Mouse (Mus musculus): ENCODE results near the gene Zfp362. TPM values are rescaled to one million over a fixed set of nuclear protein-coding genes. Genes with fewer than 3 reads are reported as not detected.
A peak's percentile ranks its signal among the peaks of the same experiment; 100 is the strongest.

Zfp362 gene
- polyA plus RNA-seq, 1 experiment from 2014 or later: 48.9 TPM

GRCm38 (mm10) chr4:128774467-128774866 is 31.4 kb downstream of the Zfp362 start:
- no peak overlapping the region for H3K4me3 ChIP-seq
- H3K9me3 ChIP-seq: no peaks in the 10 kb centered on the region
- WGBS: 85% methylated on average over 9 of the region's 9 CpGs

GRCm38 (mm10) chr4:128773820-128774219 is 32.0 kb downstream of the Zfp362 start:
- H3K4me3 ChIP-seq: no peak overlapping the region
- H3K27me3 ChIP-seq: no peaks in the 10 kb centered on the region
- WGBS: 85% methylated on average over 11 of the region's 11 CpGs
- ATAC-seq (ENCODE audit: low FRiP score, low read depth): no peak
- peaks cover 71% of the 10 kb centered on the region for H3K36me3 ChIP-seq
- no peaks in the 10 kb centered on the region for H3K9me3 ChIP-seq
- no peak overlapping the region for H3K4me2 ChIP-seq (replicated peaks)
- H3K27ac ChIP-seq: no peak overlapping the region
- peaks cover 10% of the 10 kb centered on the region; the same call in 1 of the 2 replicates for H3K4me1 ChIP-seq
- no peak overlapping the region for H3K9ac ChIP-seq

More at GRCm38 (mm10) chr4:128774467-128774866, 31.4 kb downstream of the Zfp362 start:
- H3K9ac ChIP-seq: no peak overlapping the region
- peaks cover 9% of the 10 kb centered on the region; the same call in 1 of the 2 replicates for H3K4me1 ChIP-seq
- peaks cover 77% of the 10 kb centered on the region for H3K36me3 ChIP-seq
- H3K27ac ChIP-seq: no peak overlapping the region
- H3K4me2 ChIP-seq (replicated peaks): no peak overlapping the region
- no peaks in the 10 kb centered on the region for H3K27me3 ChIP-seq
- no peak for ATAC-seq (ENCODE audit: low FRiP score, low read depth)

DNA sequence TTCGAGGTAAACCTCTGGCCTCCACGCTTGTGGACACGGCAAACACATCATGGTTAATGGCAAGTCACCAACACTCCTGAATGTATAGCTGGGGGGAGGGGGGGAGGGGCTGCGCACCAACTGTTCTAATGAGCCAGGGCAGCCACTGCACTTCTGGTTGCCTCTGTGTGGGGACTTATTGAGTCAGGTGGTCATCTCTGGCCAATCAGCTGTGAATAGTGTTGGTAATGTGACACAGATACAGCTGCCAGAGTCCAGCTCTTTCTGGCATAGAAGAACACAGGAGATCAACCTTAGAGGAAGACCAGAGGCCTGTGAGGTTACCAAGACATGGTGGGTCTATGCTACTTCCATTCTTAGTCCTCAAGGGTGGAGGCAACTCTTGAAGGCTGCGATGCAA is 35.1 kb downstream of the Zfp362 start:
- Histone ChIP-seq H3K4me3 (no peak overlapping the region), H3K9ac (no peak overlapping the region), H3K36me3 (peaks cover 40% of the 10 kb centered on the region), H3K27me3 (no peaks in the 10 kb centered on the region), H3K9me3 (no peaks in the 10 kb centered on the region), H3K4me2 (replicated peaks) (no peak overlapping the region), H3K4me1 (peaks cover 11% of the 10 kb centered on the region; the same call in 1 of the 2 replicates), H3K27ac (no peak overlapping the region)
- peak; percentile 59; the same call in 1 of the 2 replicates for ATAC-seq (ENCODE audit: low FRiP score, low read depth)
- WGBS: 66% methylated on average over 5 of the region's 5 CpGs

GRCm38 (mm10) chr4:128769569-128770355 is 36.1 kb downstream of the Zfp362 start:
- no peak for ATAC-seq (ENCODE audit: low FRiP score, low read depth)
- no peak overlapping the region for H3K4me3 ChIP-seq
- WGBS: 84% methylated on average over 13 of the region's 13 CpGs
- no peak overlapping the region for H3K4me2 ChIP-seq (replicated peaks)
- H3K27ac ChIP-seq: no peak overlapping the region
- peaks cover 11% of the 10 kb centered on the region; the same call in 1 of the 2 replicates for H3K4me1 ChIP-seq
- no peaks in the 10 kb centered on the region for H3K27me3 ChIP-seq
- H3K36me3 ChIP-seq: peaks cover 31% of the 10 kb centered on the region
- no peak overlapping the region for H3K9ac ChIP-seq
- H3K9me3 ChIP-seq: no peaks in the 10 kb centered on the region

- H3K4me1 ChIP-seq: peaks cover 11% of the 10 kb centered on the region; the same call in 1 of the 2 replicates
- no peaks in the 10 kb centered on the region for H3K27me3 ChIP-seq
- no peak overlapping the region for H3K4me2 ChIP-seq (replicated peaks)
- no peak overlapping the region for H3K4me3 ChIP-seq
- WGBS: 73% methylated on average over 13 of the region's 13 CpGs
- no peak for ATAC-seq (ENCODE audit: low FRiP score, low read depth)
- peaks cover 15% of the 10 kb centered on the region for H3K36me3 ChIP-seq
- no peak overlapping the region for H3K9ac ChIP-seq
- H3K27ac ChIP-seq: no peak overlapping the region
- H3K9me3 ChIP-seq: peaks cover 5% of the 10 kb centered on the region
These were observed 37.7 kb downstream of the Zfp362 start for GRCm38 (mm10) chr4:128768120-128768519.

DNA sequence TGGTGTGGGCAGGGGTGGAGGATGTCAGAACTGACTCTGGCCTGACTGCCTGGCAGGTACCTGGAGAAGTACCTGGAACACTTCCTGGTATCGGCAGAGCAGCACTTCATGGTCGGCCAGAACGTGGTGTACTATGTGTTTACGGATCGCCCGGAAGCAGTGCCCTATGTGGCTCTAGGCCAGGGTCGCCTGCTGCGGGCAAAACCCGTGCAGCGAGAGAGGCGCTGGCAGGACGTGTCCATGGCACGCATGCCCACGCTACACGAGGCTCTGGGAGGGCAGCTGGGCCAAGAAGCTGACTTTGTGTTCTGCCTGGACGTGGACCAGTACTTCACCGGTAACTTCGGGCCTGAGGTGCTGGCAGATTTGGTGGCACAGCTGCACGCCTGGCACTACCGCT is 38.9 kb downstream of the Zfp362 start:
- 91% methylated on average over 20 of the region's 20 CpGs for WGBS
- H3K4me1 ChIP-seq: peaks cover 11% of the 10 kb centered on the region; the same call in 1 of the 2 replicates
- no peak overlapping the region for H3K4me3 ChIP-seq
- H3K9me3 ChIP-seq: peaks cover 11% of the 10 kb centered on the region
- H3K4me2 ChIP-seq (replicated peaks): no peak overlapping the region
- H3K36me3 ChIP-seq: peaks cover 3% of the 10 kb centered on the region
- H3K27ac ChIP-seq: no peak overlapping the region
- H3K9ac ChIP-seq: no peak overlapping the region
- no peaks in the 10 kb centered on the region for H3K27me3 ChIP-seq
- ATAC-seq (ENCODE audit: low FRiP score, low read depth): no peak

- no peak overlapping the region for H3K27ac ChIP-seq
- no peak overlapping the region for H3K4me3 ChIP-seq
- H3K9ac ChIP-seq: no peak overlapping the region
- peaks cover 11% of the 10 kb centered on the region for H3K9me3 ChIP-seq
- ATAC-seq (ENCODE audit: low FRiP score, low read depth): no peak
- H3K4me2 ChIP-seq (replicated peaks): no peak overlapping the region
- H3K4me1 ChIP-seq: peaks cover 14% of the 10 kb centered on the region; the same call in 1 of the 2 replicates
- no peaks in the 10 kb centered on the region for H3K27me3 ChIP-seq
- peaks cover 5% of the 10 kb centered on the region; the same call in 1 of the 2 replicates for H3K36me3 ChIP-seq
- WGBS: 93% methylated on average over 6 of the region's 6 CpGs
These were observed 45.8 kb downstream of the Zfp362 start for GRCm38 (mm10) chr4:128760029-128760428.

DNA sequence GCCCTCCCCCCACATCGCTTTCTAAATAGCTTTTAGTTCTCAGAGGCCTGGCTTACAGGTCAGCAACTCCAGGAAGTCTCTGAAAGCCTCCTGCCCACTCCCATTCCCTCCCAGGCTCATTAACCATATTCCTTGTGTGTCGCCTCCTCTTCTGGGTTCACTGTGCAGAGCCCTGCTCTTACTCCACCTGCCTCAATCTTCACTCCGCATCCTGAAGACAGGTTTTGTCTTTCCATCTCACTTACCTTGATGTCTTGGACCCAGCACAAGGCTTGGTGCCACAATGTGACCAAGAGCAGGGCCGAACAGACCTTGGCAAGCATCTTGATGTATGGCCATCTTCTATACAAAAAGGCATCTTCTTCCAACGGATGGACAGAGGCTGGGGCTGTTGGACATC is 46.6 kb downstream of the Zfp362 start:
- Histone ChIP-seq H3K36me3 (peaks cover 7% of the 10 kb centered on the region; the same call in 1 of the 2 replicates), H3K27me3 (no peaks in the 10 kb centered on the region), H3K4me3 (no peak overlapping the region), H3K27ac (no peak overlapping the region), H3K9me3 (peaks cover 11% of the 10 kb centered on the region), H3K4me2 (replicated peaks) (no peak overlapping the region), H3K9ac (no peak overlapping the region), H3K4me1 (peaks cover 14% of the 10 kb centered on the region; the same call in 1 of the 2 replicates)
- 80% methylated on average over 5 of the region's 5 CpGs for WGBS
- no peak for ATAC-seq (ENCODE audit: low FRiP score, low read depth)

DNA sequence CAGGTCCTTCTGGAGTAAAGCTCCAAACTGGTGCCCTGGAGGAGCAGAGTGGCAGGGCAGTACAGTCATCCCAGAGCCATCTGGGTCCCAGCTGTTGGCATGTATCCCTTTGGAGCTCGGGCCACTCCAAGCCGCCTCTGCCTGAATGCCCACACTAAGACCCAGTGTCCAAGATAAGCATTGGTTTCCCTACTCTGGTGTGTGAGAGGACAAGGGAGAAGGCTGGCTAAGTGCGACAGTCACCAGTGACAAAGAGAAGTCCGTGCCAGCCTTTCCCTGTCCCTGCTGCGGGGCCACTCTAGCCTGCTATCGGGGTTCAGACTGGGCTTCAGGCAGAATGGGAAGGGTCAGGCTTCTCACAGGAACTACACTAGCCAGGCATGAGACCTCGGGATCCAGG is 49.9 kb downstream of the Zfp362 start:
- Histone ChIP-seq H3K27ac (no peak overlapping the region), H3K27me3 (no peaks in the 10 kb centered on the region), H3K36me3 (peaks cover 40% of the 10 kb centered on the region), H3K4me3 (no peak overlapping the region), H3K9ac (no peak overlapping the region), H3K9me3 (no peaks in the 10 kb centered on the region), H3K4me2 (replicated peaks) (no peak overlapping the region), H3K4me1 (peaks cover 14% of the 10 kb centered on the region; the same call in 1 of the 2 replicates)
- ATAC-seq (ENCODE audit: low FRiP score, low read depth): no peak
- WGBS: 78% methylated on average over 7 of the region's 7 CpGs

- Histone ChIP-seq H3K4me2 (replicated peaks) (no peak within 1 kb of the TSS), H3K9ac (no peak within 1 kb of the TSS), H3K4me3 (no peak within 1 kb of the TSS), H3K27ac (no peak within 1 kb of the TSS), H3K27me3 (no peaks in the 10 kb centered on the region), H3K36me3 (peaks cover 48% of the 10 kb centered on the region), H3K4me1 (peaks cover 14% of the 10 kb centered on the region; the same call in 1 of the 2 replicates), H3K9me3 (no peaks in the 10 kb centered on the region)
- WGBS: 64% methylated on average over 3 of the region's 3 CpGs
- ATAC-seq (ENCODE audit: low FRiP score, low read depth): 0 out of 2 replicates have a peak, but pooled peaks have one; percentile 5
These were observed 50.8 kb downstream of the Zfp362 start, which contains the start of gene A3galt2 for GRCm38 (mm10) chr4:128755064-128755463. A3galt2 (plus strand) TSS chr4:128755364.

GRCm38 (mm10) chr4:128753571-128753970 is 52.3 kb downstream of the Zfp362 start:
- Histone ChIP-seq H3K36me3 (peaks cover 63% of the 10 kb centered on the region), H3K27ac (no peak overlapping the region), H3K9ac (no peak overlapping the region), H3K27me3 (no peaks in the 10 kb centered on the region), H3K4me2 (replicated peaks) (no peak overlapping the region), H3K4me1 (peaks cover 6% of the 10 kb centered on the region; the same call in 1 of the 2 replicates), H3K9me3 (no peaks in the 10 kb centered on the region), H3K4me3 (no peak overlapping the region)
- 75% methylated on average over 7 of the region's 7 CpGs for WGBS
- no peak for ATAC-seq (ENCODE audit: low FRiP score, low read depth)

GRCm38 (mm10) chr4:128752031-128752757 is 53.7 kb downstream of the Zfp362 start:
- Histone ChIP-seq H3K27ac (no peak overlapping the region), H3K4me3 (no peak overlapping the region), H3K9me3 (no peaks in the 10 kb centered on the region), H3K4me1 (0 out of 2 replicates have a peak, but pooled peaks cover 5% of the 10 kb centered on the region), H3K36me3 (peaks cover 77% of the 10 kb centered on the region), H3K27me3 (no peaks in the 10 kb centered on the region), H3K9ac (no peak overlapping the region), H3K4me2 (replicated peaks) (no peak overlapping the region)
- no peak for ATAC-seq (ENCODE audit: low FRiP score, low read depth)
- WGBS: 88% methylated on average over 13 of the region's 13 CpGs

Data from limb, embryonic 13.5 days (tissue).